Mouse (Mus musculus): ENCODE data around the gene Gm11027. TPM values are rescaled to one million over a fixed set of nuclear protein-coding genes. Genes with fewer than 3 reads are reported as not detected.
"Not testable (repeated sequence)": the region's sequence is repeated elsewhere in the genome, so short reads cannot be mapped to it uniquely, and the experiment has no call there.

Gene Gm11027
- not detected in 2 replicates for polyA plus RNA-seq (2015; fragmentation: Nextera tagmentation; extraction: Ambion mirVana)

GRCm38 (mm10) chr12:116275086-116275485 lies at the start of gene Gm11027:
TSS of gene Gm11027 (plus strand) at chr12:116275386.
- not testable (repeated sequence) for H3K36me3 ChIP-seq; H3K9me3 ChIP-seq; H3K27ac ChIP-seq; H3K4me2 ChIP-seq; H3K27me3 ChIP-seq; H3K4me1 ChIP-seq; ATAC-seq (ENCODE audit: insufficient number of reproducible peaks, low FRiP score, low TSS enrichment, low read depth); H3K4me3 ChIP-seq; H3K9ac ChIP-seq
- 60% methylated on average over 2 of the region's 2 CpGs for WGBS

- no peak overlapping the region for H3K4me3 ChIP-seq
- H3K36me3 ChIP-seq = peaks cover 43% of the 10 kb centered on the region
- 81% methylated on average over 10 of the region's 10 CpGs for WGBS
- H3K27me3 ChIP-seq = no peaks in the 10 kb centered on the region
- no peaks in the 10 kb centered on the region for H3K4me1 ChIP-seq
- no peak overlapping the region for H3K9ac ChIP-seq
- H3K9me3 ChIP-seq = no peaks in the 10 kb centered on the region
- H3K27ac ChIP-seq = no peak overlapping the region
- no peak for ATAC-seq (ENCODE audit: insufficient number of reproducible peaks, low FRiP score, low TSS enrichment, low read depth)
- H3K4me2 ChIP-seq = no peak overlapping the region
These were observed 48.7 kb upstream of the Gm11027 start for GRCm38 (mm10) chr12:116226289-116227057.

- H3K4me3 ChIP-seq = no peak overlapping the region
- H3K4me2 ChIP-seq = no peak overlapping the region
- WGBS = 81% methylated on average over 3 of the region's 3 CpGs
- ATAC-seq (ENCODE audit: insufficient number of reproducible peaks, low FRiP score, low TSS enrichment, low read depth) = no peak
- no peaks in the 10 kb centered on the region for H3K27me3 ChIP-seq
- peaks cover 36% of the 10 kb centered on the region for H3K36me3 ChIP-seq
- no peak overlapping the region for H3K9ac ChIP-seq
- no peaks in the 10 kb centered on the region for H3K9me3 ChIP-seq
- H3K27ac ChIP-seq = no peak overlapping the region
- no peaks in the 10 kb centered on the region for H3K4me1 ChIP-seq
These were observed 45.7 kb upstream of the Gm11027 start for GRCm38 (mm10) chr12:116229451-116229850.

- H3K4me3 ChIP-seq = no peak overlapping the region
- H3K9me3 ChIP-seq = no peaks in the 10 kb centered on the region
- H3K4me2 ChIP-seq = no peak overlapping the region
- ATAC-seq (ENCODE audit: insufficient number of reproducible peaks, low FRiP score, low TSS enrichment, low read depth) = no peak
- no peak overlapping the region for H3K9ac ChIP-seq
- peak overlapping the region; percentile 27; the same call in 1 of the 2 replicates for H3K27ac ChIP-seq
- WGBS = 50% methylated on average over 12 of the region's 12 CpGs
- no peaks in the 10 kb centered on the region for H3K27me3 ChIP-seq
- peaks cover 16% of the 10 kb centered on the region; the same call in 1 of the 2 replicates for H3K36me3 ChIP-seq
- H3K4me1 ChIP-seq = no peaks in the 10 kb centered on the region
These were observed 43.6 kb upstream of the Gm11027 start for GRCm38 (mm10) chr12:116231612-116232011.

- Histone ChIP-seq H3K27ac (peak overlapping the region; percentile 27; the same call in 1 of the 2 replicates), H3K9ac (no peak overlapping the region), H3K4me1 (no peaks in the 10 kb centered on the region), H3K4me2 (no peak overlapping the region), H3K9me3 (no peaks in the 10 kb centered on the region), H3K27me3 (no peaks in the 10 kb centered on the region), H3K4me3 (no peak overlapping the region), H3K36me3 (peaks cover 13% of the 10 kb centered on the region; the same call in 1 of the 2 replicates)
- no peak for ATAC-seq (ENCODE audit: insufficient number of reproducible peaks, low FRiP score, low TSS enrichment, low read depth)
- 71% methylated on average over 1 of the region's 1 CpGs for WGBS
These were observed 43.1 kb upstream of the Gm11027 start for GRCm38 (mm10) chr12:116232061-116232460.

GRCm38 (mm10) chr12:116235356-116235755 lies 39.8 kb upstream of the Gm11027 start:
- Histone ChIP-seq H3K9me3 (no peaks in the 10 kb centered on the region), H3K4me3 (no peak overlapping the region), H3K27ac (no peak overlapping the region), H3K9ac (no peak overlapping the region), H3K4me1 (no peaks in the 10 kb centered on the region), H3K36me3 (0 out of 2 replicates have a peak, but pooled peaks cover under 1% of the 10 kb centered on the region), H3K4me2 (no peak overlapping the region), H3K27me3 (no peaks in the 10 kb centered on the region)
- no peak for ATAC-seq (ENCODE audit: insufficient number of reproducible peaks, low FRiP score, low TSS enrichment, low read depth)
- 80% methylated on average over 4 of the region's 4 CpGs for WGBS

- no peak for ATAC-seq (ENCODE audit: insufficient number of reproducible peaks, low FRiP score, low TSS enrichment, low read depth)
- 0 out of 2 replicates have a peak, but pooled peaks cover 10% of the 10 kb centered on the region for H3K36me3 ChIP-seq
- no peaks in the 10 kb centered on the region for H3K4me1 ChIP-seq
- H3K9me3 ChIP-seq = no peaks in the 10 kb centered on the region
- H3K4me3 ChIP-seq = no peak overlapping the region
- no peaks in the 10 kb centered on the region for H3K27me3 ChIP-seq
- H3K9ac ChIP-seq = no peak overlapping the region
- H3K4me2 ChIP-seq = no peak overlapping the region
- H3K27ac ChIP-seq = no peak overlapping the region
- WGBS = 84% methylated on average over 3 of the region's 3 CpGs
These were observed 38.5 kb upstream of the Gm11027 start for GRCm38 (mm10) chr12:116236658-116237057.

GRCm38 (mm10) chr12:116238370-116238769 lies 36.8 kb upstream of the Gm11027 start:
- Histone ChIP-seq H3K36me3 (0 out of 2 replicates have a peak, but pooled peaks cover 10% of the 10 kb centered on the region), H3K27me3 (no peaks in the 10 kb centered on the region), H3K27ac (no peak overlapping the region), H3K4me1 (no peaks in the 10 kb centered on the region), H3K9ac (no peak overlapping the region), H3K4me2 (no peak overlapping the region), H3K4me3 (no peak overlapping the region), H3K9me3 (no peaks in the 10 kb centered on the region)
- ATAC-seq (ENCODE audit: insufficient number of reproducible peaks, low FRiP score, low TSS enrichment, low read depth) = no peak

GRCm38 (mm10) chr12:116238803-116239202 lies 36.4 kb upstream of the Gm11027 start:
- Histone ChIP-seq H3K9me3 (no peaks in the 10 kb centered on the region), H3K27ac (no peak overlapping the region), H3K36me3 (peaks cover 11% of the 10 kb centered on the region), H3K9ac (no peak overlapping the region), H3K4me1 (no peaks in the 10 kb centered on the region), H3K4me2 (no peak overlapping the region), H3K27me3 (no peaks in the 10 kb centered on the region), H3K4me3 (no peak overlapping the region)
- no peak for ATAC-seq (ENCODE audit: insufficient number of reproducible peaks, low FRiP score, low TSS enrichment, low read depth)
- WGBS = 72% methylated on average over 3 of the region's 3 CpGs

GRCm38 (mm10) chr12:116244601-116245000 lies 30.6 kb upstream of the Gm11027 start:
- H3K4me2 ChIP-seq = no peak overlapping the region
- H3K9me3 ChIP-seq = no peaks in the 10 kb centered on the region
- H3K9ac ChIP-seq = no peak overlapping the region
- H3K27me3 ChIP-seq = no peaks in the 10 kb centered on the region
- no peak overlapping the region for H3K4me3 ChIP-seq
- H3K27ac ChIP-seq = no peak overlapping the region
- ATAC-seq (ENCODE audit: insufficient number of reproducible peaks, low FRiP score, low TSS enrichment, low read depth) = no peak
- H3K36me3 ChIP-seq = peaks cover 40% of the 10 kb centered on the region
- 88% methylated on average over 1 of the region's 1 CpGs for WGBS
- no peaks in the 10 kb centered on the region for H3K4me1 ChIP-seq

GRCm38 (mm10) chr12:116254652-116255051 lies 20.5 kb upstream of the Gm11027 start:
- WGBS = 63% methylated on average over 8 of the region's 8 CpGs
- no peak for ATAC-seq (ENCODE audit: insufficient number of reproducible peaks, low FRiP score, low TSS enrichment, low read depth)
- H3K4me1 ChIP-seq = no peaks in the 10 kb centered on the region
- H3K27ac ChIP-seq = no peak overlapping the region
- H3K9ac ChIP-seq = no peak overlapping the region
- no peak overlapping the region for H3K4me2 ChIP-seq
- H3K27me3 ChIP-seq = no peaks in the 10 kb centered on the region
- H3K9me3 ChIP-seq = no peaks in the 10 kb centered on the region
- no peak overlapping the region for H3K4me3 ChIP-seq
- peaks cover 10% of the 10 kb centered on the region for H3K36me3 ChIP-seq

- Histone ChIP-seq H3K9me3 (no peaks in the 10 kb centered on the region), H3K4me1 (no peaks in the 10 kb centered on the region), H3K27ac (no peak overlapping the region), H3K4me2 (no peak overlapping the region), H3K27me3 (no peaks in the 10 kb centered on the region), H3K9ac (no peak overlapping the region), H3K36me3 (peaks cover 10% of the 10 kb centered on the region), H3K4me3 (no peak overlapping the region)
- WGBS = 91% methylated on average over 11 of the region's 11 CpGs
- ATAC-seq (ENCODE audit: insufficient number of reproducible peaks, low FRiP score, low TSS enrichment, low read depth) = no peak
These were observed 19.6 kb upstream of the Gm11027 start for GRCm38 (mm10) chr12:116255636-116256035.

All from limb, embryonic 15.5 days (tissue).